Mouse (Mus musculus): ENCODE measurements at regions not wholly inside any gene's neighbourhood (a gene's known extent, or its start where the extent isn't known, plus 50 kb on each side); places are given as distances from the start of the nearest gene placed in this dataset.

GRCm38 (mm10) chr4:152902851-152903250 is 425.2 kb upstream of the Kcnab2 start:
- no peak for TF ChIP-seq USF1 (IDR thresholded peaks at IDR 0.05; ENCODE audit: low read depth, low read length)
- no peak for TF ChIP-seq POLR2A (IDR thresholded peaks at IDR 0.05; ENCODE audit: control insufficient read depth in 1 of 2, insufficient read depth in 1 of 2, low read depth in 1 of 2, low read length in 2 of 2, poor library complexity in 1 of 2)
- no peak for TF ChIP-seq CTCF (IDR thresholded peaks at IDR 0.05 in 2 of 3, conservative IDR thresholded peaks at IDR 0.05 in 1 of 3; ENCODE audit: control insufficient read depth in 1 of 3, insufficient read depth in 1 of 3, low read depth in 2 of 3, low read length in 3 of 3, poor library complexity in 1 of 3, severe bottlenecking in 1 of 3)
- no peak for TF ChIP-seq MAZ (IDR thresholded peaks at IDR 0.05; ENCODE audit: low read depth, low read length)
- no peak for TF ChIP-seq CHD2 (IDR thresholded peaks at IDR 0.05; ENCODE audit: low read length)
- TF ChIP-seq MXI1 (IDR thresholded peaks at IDR 0.05; ENCODE audit: low read depth, low read length): no peak
- TF ChIP-seq MEF2A (IDR thresholded peaks at IDR 0.05; ENCODE audit: extremely low read depth, insufficient replicate concordance, low read depth, low read length, poor library complexity, severe bottlenecking): no peak
- TF ChIP-seq USF2 (IDR thresholded peaks at IDR 0.05; ENCODE audit: borderline replicate concordance in 1 of 2, insufficient read depth in 1 of 2, low read depth in 1 of 2, low read length in 2 of 2): no peak
- TF ChIP-seq GATA1 (IDR thresholded peaks at IDR 0.05; ENCODE audit: low read depth, low read length): no peak
- TF ChIP-seq JUND (IDR thresholded peaks at IDR 0.05; ENCODE audit: low read depth, low read length): no peak
- no peak for TF ChIP-seq ZMIZ1 (IDR thresholded peaks at IDR 0.05; ENCODE audit: low read depth, low read length)
- TF ChIP-seq ETS1 (IDR thresholded peaks at IDR 0.05; ENCODE audit: low read depth, low read length): no peak
- TF ChIP-seq EP300 (IDR thresholded peaks at IDR 0.05; ENCODE audit: low read depth in 1 of 2, low read length in 2 of 2): no peak
